Comparison of ENCODE assay signal across 9 mouse cellular contexts in genomic region chr17:44530000-44530399, GRCm38 (mm10).
A peak's percentile ranks its signal among the peaks of the same experiment; 100 is the strongest.
DNase-seq lines count a peak whose midpoint lies in the region; TF ChIP-seq lines count a peak whose summit lies in the region.
"Had no signal": no experiment of that assay in that cellular context is flagged by ENCODE, and none has a peak within 500 bp of the region (broad histone marks: within the 10 kb centered on the region; RNA-seq: fewer than 3 reads in every experiment).

No protein-coding gene starts in this region.

- no peaks in the 10 kb centered on the region for H3K4me1 ChIP-seq in cerebellum, adult 2 months (ENCODE audit: control insufficient read depth, insufficient read depth, low read length)
- H3K4me1 ChIP-seq in spleen, adult 2 months (ENCODE audit: control insufficient read depth, insufficient read depth, insufficient read length): no peaks in the 10 kb centered on the region
- H3K4me1 ChIP-seq: neural tube, embryonic 15.5 days had no signal

- no peaks in the 10 kb centered on the region for H3K36me3 ChIP-seq in spleen, adult 2 months (ENCODE audit: control insufficient read depth, insufficient read depth, low read length)
- H3K36me3 ChIP-seq: neural tube, embryonic 15.5 days had no signal

- TF ChIP-seq CTCF in cerebellum, adult 2 months (IDR thresholded peaks at IDR 0.05; ENCODE audit: borderline replicate concordance, insufficient read depth, low read depth, low read length): no peak
- TF ChIP-seq CTCF in spleen, adult 2 months (IDR thresholded peaks at IDR 0.05; ENCODE audit: extremely low read depth, insufficient read depth, insufficient read length, insufficient replicate concordance): peak; percentile 7; the same call in 1 of the 2 replicates

- H3K4me3 ChIP-seq in cerebellum, adult 2 months (replicated peaks; ENCODE audit: insufficient read depth, low read depth, low read length): no peak overlapping the region
- no peak overlapping the region for H3K4me3 ChIP-seq in spleen, adult 2 months (ENCODE audit: extremely low read depth, insufficient read depth, insufficient read length)
- H3K4me3 ChIP-seq: neural tube, embryonic 15.5 days had no signal

- peak; percentile 8 to 17 for DNase-seq in cerebellum, adult 2 months
- no peak for DNase-seq in cerebellum, adult 11-12 months
- DNase-seq in spleen, adult 2 months (ENCODE audit: low read depth in 1 of 2, low spot score in 2 of 2): peak in 1 of 2 experiments; percentile 27
- DNase-seq in spleen, postnatal 14 days (ENCODE audit: low spot score in 2 of 2): no peak
- DNase-seq in kidney, postnatal 14 days: peak; percentile 8
- peak; percentile 42 to 46 for DNase-seq in thymus, postnatal 36 days
- no peak for DNase-seq in gastrocnemius, postnatal 25 days
- no peak for DNase-seq in MN1 (ENCODE audit: low spot score)

- 86% methylated on average over 6 of the region's 6 CpGs for WGBS in cerebellum, adult 2 months
- 84% methylated on average over 6 of the region's 6 CpGs for WGBS in spleen, adult 2 months

- no peak for TF ChIP-seq POLR2A in cerebellum, adult 2 months (IDR thresholded peaks at IDR 0.05; ENCODE audit: borderline replicate concordance, insufficient read depth, low read length)
- TF ChIP-seq POLR2A in spleen, adult 2 months (IDR thresholded peaks at IDR 0.05; ENCODE audit: low read depth, low read length): no peak

- no peaks in the 10 kb centered on the region for H3K27me3 ChIP-seq in cerebellum, adult 2 months (ENCODE audit: control insufficient read depth, insufficient read depth, low read length)
- no peaks in the 10 kb centered on the region for H3K27me3 ChIP-seq in spleen, adult 2 months (ENCODE audit: control insufficient read depth, insufficient read depth, low read length)
- H3K27me3 ChIP-seq: neural tube, embryonic 15.5 days had no signal

- no peak overlapping the region for H3K27ac ChIP-seq in cerebellum, adult 2 months (ENCODE audit: insufficient read depth, low read length)
- H3K27ac ChIP-seq in spleen, adult 2 months (ENCODE audit: insufficient read depth, low read length): no peak overlapping the region
- H3K27ac ChIP-seq: neural tube, embryonic 15.5 days had no signal

Comparison
In these comparisons a context has a peak if more than half of its experiments do, and no peak if none do; other contexts are left out.
1. DNase-seq: peak in cerebellum, adult 2 months (2 of 2), kidney, postnatal 14 days (single experiment) and thymus, postnatal 36 days (2 of 2); none in cerebellum, adult 11-12 months (single experiment), spleen, postnatal 14 days (0 of 2), gastrocnemius, postnatal 25 days (single experiment) and MN1 (single experiment).